Mouse (Mus musculus) B cell, adult 2 months (primary cell): ENCODE results near the gene Meox1.

Experiments used
- DNase-seq, 2 experiments: peaks; one replicate each; pipeline ENCODE4 v3.0.0; 2022

The Meox1 gene

GRCm38 (mm10) chr11:101894204-101894603 lies at the start of gene Meox1:
Gene Meox1, minus strand, starts transcription at chr11:101894374.
- DNase-seq: no peak

GRCm38 (mm10) chr11:101943055-101943454 lies 48.9 kb upstream of the Meox1 start:
- DNase-seq: no peak

- DNase-seq: no peak
Observed at GRCm38 (mm10) chr11:101937108-101937507, 42.9 kb upstream of the Meox1 start.

- no peak for DNase-seq
Observed at GRCm38 (mm10) chr11:101936421-101936820, 42.2 kb upstream of the Meox1 start.

- DNase-seq: no peak
Observed at GRCm38 (mm10) chr11:101935743-101936142, 41.6 kb upstream of the Meox1 start.

DNA sequence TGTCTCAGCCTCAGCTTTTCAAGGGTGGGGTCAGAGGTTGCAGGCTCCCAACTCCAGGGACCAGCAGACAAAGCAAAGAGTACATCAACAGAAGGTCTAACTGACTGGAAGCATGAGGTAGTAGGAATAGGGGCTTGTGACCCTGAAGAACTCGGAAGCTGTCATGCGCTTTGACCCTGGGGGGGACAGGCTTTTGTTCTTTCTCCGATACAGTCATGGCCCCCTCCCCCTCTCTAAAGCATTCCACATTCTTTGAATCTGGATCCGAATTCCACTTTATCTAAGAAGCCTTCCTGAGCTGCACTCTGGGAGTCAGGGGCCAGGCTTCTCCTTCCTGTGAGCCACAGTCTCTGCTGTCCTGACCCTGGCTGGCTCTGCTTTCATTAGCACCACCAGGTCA lies 37.8 kb upstream of the Meox1 start:
- DNase-seq: no peak

DNA sequence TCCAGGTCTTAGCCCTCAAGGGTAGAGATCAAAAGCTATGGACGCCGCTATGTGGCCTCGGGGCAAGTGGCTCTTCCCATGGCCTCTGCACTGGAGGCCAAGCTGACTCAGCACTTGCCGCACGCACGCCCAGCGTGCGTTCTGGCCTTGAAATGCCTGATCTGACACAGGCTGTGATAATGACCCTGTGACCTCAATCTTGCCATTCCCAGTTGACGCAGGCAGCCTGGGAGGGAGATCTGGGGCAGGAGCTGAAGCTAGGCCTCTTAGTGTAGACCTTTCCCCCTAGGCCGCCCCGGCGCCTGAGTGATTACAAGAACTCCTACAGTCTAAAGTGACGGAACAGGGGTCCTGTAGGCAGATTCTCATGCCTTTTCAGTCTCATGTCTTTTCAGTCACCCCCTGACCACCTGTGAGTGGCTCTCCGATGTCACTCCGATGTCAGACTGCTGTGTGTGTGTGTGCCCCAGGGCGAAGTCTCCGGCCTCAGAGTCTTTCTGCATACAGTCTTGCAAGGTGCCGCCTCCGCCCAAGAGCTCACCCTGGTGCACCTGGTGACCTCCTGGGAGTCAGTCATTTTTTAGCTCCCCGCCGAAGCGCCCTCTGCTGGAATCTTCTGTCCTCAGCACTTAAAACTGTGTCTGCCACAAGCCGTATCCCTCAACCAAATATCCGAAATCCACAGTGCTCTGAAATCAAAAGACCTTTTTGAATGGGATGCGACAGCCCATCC lies 34.0 kb upstream of the Meox1 start:
- DNase-seq: peak; percentile 66 to 68

- no peak for DNase-seq
Observed at GRCm38 (mm10) chr11:101926951-101927589, 32.9 kb upstream of the Meox1 start.

GRCm38 (mm10) chr11:101925636-101926035 lies 31.5 kb upstream of the Meox1 start:
- no peak for DNase-seq

DNA sequence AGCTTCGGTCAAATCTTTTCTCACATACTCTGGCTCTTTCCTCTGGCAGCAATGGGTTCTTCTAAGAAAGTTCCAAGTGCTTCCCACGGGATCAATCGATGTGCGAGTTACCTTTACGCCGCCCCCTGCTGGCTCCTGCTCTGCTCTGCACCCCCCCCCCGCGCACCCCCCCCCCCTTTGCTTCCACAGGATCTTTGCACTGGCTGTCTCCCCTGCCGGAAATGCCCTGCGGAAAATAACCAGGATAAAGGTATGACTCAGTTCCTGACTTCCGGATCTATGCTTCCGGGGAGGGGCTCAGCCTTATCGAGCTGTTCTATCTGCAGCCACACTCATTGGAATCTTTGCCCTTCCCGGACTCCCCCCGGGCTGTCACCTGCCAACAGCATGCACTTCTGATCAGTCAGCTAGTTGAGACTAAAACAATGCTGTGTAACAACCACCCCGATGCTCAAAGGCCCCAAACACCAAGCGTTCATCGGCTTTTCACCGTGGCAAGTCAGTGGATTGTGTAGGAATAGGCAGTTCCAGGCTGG lies 30.3 kb upstream of the Meox1 start:
- peak in 1 of 2 experiments; percentile 25 for DNase-seq

DNA sequence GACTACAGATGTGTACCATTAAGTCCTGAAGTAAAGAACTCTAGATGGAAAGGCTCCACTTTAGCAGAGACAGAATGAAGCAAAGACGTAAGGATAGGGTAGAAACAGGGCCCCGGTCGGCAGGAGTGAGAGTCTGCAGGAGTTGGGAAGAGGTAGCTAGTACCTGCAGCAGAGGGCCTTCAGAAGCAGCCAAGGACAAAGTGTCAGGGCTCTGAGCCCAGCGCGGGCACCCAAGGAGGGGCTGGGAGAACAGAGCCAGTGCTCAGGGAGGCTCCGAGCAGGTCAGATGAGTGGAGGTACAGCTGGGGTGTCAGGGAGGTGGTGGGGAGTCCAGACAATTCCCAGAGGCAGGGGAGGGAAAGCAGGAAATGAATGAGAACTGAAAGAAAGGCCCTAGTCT lies 29.8 kb upstream of the Meox1 start:
- no peak for DNase-seq

DNA sequence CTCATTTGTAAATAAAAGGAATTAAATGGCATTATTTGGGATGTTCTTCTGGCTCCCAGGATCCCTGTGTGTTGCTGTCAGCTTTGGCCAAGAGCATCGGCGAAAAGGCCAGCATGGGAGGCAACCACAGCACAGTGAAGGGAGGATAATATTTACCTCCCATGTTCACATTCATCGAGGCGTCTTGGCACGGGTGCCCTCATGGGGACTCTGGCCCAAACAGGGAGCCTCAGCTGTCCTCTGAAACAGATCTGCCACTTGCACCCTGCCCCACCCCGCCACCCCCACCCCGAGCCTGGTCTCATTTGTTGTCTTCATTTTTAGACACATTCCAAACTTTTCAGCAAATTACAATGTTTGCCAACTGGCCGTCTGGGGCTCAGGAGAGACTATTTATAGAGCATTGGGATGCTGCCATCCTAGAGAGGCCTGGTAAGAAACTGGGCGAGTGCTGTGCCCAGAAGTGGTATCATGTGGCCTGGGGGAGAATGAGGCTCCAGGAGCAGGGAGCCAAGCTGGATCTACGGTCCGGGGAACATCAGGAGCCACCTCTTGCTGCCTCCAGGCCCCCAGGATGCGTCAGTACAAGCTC lies 27.3 kb upstream of the Meox1 start:
- DNase-seq: no peak

- peak; percentile 88 to 90 for DNase-seq
Observed at GRCm38 (mm10) chr11:101919660-101920059, 25.5 kb upstream of the Meox1 start.

DNA sequence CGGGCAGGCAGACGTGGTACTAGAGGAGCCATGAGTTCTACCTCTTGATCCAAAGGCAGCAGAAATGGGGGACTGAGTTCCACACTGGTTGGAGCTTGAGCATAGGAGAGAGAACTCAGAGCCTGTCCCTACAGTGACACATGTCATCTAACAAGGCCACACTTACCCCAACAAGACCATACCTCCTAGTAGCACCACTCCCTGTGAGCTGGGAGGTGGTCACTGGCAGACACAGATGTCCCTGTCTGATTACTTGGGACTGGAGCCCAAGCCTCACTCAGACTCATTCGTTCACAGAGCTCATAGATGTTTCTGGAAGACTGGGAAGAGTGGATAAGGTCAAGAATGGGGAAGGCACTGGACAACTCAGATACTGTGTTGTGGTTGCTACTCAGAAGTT lies 24.4 kb upstream of the Meox1 start:
- DNase-seq: no peak

DNA sequence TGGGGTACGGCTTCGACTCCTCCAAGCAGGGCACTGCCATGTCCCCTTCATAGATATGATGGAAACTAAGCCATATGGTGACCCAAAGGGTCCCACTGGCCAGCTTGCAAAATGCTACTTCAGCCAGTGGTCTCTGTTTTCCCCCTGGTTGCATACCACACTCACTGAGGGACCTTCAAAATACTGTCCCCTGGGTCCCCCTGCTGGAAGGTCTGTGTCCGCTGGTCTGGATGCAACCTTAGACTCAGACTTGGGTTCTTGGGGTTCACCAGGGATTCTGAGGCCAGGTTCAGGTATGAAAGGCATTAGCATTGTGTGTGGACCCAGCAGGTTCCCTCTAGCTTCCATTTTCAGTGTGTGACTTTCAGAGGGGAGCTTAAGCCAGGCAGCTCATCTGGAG lies 22.6 kb upstream of the Meox1 start:
- DNase-seq: no peak

- no peak for DNase-seq
Observed at GRCm38 (mm10) chr11:101913591-101913990, 19.4 kb upstream of the Meox1 start.

DNA sequence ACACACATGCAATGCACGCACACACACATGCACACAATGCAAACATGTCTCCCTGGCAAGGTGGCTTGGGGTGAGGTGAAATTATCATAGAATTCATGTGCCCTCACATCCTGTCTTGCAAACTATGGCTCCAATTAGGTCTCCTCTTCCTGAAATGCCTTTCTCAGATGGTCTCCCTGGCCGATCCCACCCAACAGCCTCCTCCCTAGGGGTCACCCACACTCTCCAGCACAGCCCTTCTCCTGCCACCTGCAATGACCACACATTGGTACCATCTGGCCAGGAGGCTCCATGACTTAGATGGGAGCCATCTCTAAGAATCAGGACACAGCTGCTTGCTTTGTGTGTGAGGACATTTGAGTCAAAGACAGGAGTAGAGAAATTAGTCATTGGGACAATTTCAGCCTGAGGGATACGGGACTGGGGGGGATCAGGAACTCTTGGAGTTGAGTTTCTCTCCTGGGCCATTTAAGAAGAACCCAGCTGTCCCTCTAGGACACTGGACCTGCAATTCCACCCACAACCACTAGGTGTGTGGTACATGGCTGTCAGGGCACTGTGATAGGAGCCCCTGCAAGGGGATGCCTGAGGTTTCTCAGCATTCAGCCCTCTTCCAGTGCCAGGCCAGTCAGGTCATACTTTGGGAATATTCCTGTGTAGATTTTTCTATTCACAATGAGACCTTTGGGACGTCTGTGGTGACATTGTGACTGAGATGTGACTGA lies 17.8 kb upstream of the Meox1 start:
- peak; percentile 68 to 70 for DNase-seq

- DNase-seq: peak; percentile 89
Observed at GRCm38 (mm10) chr11:101910230-101910946, 16.2 kb upstream of the Meox1 start.

GRCm38 (mm10) chr11:101908777-101909176 lies 14.6 kb upstream of the Meox1 start:
- DNase-seq: no peak

DNA sequence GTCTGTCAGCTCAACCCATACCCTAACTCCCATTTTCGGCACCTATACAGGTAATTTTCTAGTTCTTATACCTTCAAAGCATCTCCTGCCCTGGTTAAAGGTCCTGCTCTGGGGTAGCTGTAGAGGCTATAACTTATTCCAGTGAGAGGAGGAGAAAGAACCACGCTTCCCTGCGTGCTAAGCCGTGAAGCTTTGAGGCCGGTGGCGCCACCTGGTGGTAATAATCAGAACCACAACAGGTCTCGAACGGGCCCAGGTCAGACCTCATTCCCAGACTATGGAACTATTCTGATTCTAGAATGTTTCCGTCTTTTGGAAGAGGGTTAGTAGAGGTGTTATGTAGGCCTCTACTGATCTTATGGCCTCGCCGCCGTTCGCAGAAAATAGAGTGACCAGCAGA lies 10.9 kb upstream of the Meox1 start:
- peak; percentile 79 to 80 for DNase-seq

DNA sequence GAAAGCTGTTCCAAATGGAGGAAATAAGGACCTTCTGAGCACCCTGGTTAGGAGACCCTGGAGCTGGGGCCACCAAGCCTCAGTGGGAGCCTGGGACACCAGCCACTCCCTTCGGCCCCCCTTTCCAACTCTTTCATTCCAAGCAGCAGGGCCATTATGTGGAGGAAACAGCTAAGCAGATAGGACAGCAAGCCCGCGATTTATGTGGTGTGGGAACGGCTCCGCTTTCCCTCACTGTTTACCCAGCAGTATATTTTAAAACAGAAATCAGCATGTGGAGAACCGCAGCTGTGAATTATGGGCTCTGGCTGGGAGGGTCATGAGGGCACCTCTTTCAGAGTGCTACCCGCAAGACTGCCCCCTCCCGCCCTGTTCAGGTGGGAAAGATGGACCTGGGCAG lies 7.1 kb upstream of the Meox1 start:
- DNase-seq: no peak

DNA sequence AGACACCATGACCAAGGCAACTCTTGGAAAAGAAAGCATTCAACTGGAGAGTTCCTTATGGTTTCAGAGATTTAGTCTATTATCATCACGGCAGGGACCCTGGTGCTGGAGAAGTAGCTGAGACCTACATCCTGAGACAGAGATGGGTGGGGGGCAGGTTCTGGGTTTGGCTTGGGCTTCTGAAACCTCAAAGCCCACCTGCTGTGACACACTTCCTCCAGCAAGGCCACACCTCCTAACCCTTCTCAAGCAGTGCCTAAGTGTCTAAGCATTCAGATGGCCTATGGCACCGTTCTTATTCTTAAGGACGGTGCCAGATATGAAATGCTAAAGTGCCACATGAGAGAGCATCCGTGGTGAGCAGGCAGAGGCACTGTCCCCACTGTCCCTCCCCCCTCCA lies 4.2 kb upstream of the Meox1 start:
- DNase-seq: no peak
